Mouse (Mus musculus): ENCODE results near the gene Defb25.
"Not testable (repeated sequence)": the region's sequence is repeated elsewhere in the genome, so short reads cannot be mapped to it uniquely, and the experiment has no call there.

Defb25 gene

DNA sequence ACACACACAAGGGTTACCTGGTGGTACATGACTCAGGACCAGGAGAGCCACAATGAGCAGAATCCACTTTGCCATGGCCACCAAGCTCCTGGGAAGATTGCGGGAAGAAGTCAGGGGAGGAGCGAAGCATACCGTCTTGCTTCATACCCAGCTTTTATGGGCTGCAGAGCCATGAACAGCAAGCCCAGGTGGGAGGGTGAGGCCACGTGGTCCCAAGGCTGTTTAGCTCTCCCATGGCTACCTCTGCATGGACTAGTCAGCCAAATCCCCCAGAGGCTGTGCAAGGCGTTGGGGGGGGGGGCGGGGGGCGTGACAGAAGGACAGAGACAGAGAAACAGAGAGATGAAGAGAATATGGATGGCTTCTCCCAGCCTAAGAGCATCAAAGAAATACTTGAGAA lies at the start of gene Defb25:
Gene Defb25, minus strand, starts transcription at position 101 of the 400 bp plus-strand sequence.
- no peak for DNase-seq

DNA sequence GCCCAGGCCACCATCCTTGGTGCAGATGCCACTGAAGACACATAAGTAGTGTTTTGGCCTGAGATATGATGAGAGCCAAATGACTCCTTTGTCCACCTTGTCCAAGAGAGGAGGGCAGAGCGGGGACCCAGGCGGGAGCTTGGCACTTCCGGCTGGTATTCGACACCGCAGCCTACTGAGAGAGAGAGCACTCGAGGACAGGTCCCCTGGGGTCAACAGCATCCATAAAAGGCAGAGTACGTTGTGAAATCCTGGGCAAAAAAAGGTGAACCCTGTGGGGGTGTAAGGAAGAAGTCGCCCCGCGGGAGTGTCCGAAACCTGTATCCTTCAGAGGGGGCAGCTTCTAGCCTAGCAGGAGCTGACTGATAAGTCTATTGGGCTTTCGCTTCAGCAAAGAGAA lies 49.3 kb upstream of the Defb25 start:
- no peak for DNase-seq

GRCm38 (mm10) chr2:152671642-152671999 lies 48.8 kb upstream of the Defb25 start:
- DNase-seq = no peak

GRCm38 (mm10) chr2:152670983-152671641 lies 48.3 kb upstream of the Defb25 start:
- no peak for DNase-seq

GRCm38 (mm10) chr2:152669639-152670484 lies 47.0 kb upstream of the Defb25 start:
- DNase-seq = no peak

GRCm38 (mm10) chr2:152669256-152669638 lies 46.4 kb upstream of the Defb25 start, which contains the start of gene H13:
TSS of gene H13 (plus strand) at chr2:152669461.
- peak; percentile 92 for DNase-seq

- not testable (repeated sequence) for DNase-seq
Measured at GRCm38 (mm10) chr2:152666191-152666590, 43.3 kb upstream of the Defb25 start.

GRCm38 (mm10) chr2:152661163-152661562 lies 38.3 kb upstream of the Defb25 start:
- no peak for DNase-seq

DNA sequence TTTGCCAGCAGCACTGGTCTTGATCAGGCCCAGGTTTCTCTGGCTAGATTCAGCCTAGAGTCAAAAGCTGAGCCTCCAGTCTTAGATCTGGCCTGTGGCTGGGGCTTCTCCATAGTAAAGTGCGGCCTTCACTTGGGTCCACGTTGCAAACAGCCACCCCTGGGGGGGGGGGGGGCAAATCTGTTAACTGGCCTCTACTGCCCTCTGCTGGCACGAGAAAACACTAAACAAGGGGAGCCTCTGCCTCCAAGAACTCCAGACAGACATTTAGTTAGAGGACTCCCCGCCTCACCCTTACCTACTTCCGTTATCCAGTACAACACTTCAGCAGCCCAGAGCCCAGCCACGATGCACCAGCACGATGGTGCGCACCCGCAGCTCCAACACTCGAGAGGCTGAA lies 34.5 kb upstream of the Defb25 start:
- no peak for DNase-seq

DNA sequence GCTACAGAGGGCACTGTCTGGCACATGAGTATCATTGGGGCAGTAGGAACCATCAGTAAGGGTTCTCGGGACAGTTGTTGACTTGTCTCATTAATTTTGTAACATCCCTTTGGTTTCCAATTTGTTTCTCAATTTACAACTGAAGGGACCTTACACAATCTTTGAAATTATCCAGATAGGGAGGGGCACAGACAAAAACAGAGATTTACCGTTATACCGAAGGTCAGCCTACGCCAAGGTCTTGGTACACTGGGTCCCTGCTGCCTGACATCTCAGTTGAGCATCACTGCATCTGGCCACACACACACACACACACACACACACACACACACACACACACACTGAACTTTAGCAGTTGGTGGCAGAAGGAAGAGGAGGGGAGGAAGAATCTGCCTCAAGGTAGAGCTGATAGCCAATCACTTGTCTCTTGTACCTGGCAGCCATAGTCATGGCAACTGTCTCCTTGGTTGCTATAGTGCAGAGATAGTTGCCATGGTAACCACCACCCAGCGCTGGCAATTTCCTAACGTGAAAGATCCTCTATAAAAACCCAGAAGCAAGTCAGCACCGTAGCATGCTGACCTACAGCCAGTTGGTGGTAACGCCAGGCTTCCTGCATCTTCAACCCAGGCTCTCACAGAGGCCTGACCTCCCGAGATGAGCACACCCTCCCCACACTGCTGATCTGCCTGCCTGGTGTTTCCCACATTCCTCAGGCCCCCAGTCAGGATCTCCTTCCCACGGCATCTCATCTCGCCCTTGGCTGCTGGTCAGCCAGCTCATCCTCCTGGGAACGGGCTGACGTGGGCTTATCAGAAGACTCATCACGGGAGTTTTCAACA lies 31.2 kb upstream of the Defb25 start:
- peak; percentile 90 for DNase-seq

DNA sequence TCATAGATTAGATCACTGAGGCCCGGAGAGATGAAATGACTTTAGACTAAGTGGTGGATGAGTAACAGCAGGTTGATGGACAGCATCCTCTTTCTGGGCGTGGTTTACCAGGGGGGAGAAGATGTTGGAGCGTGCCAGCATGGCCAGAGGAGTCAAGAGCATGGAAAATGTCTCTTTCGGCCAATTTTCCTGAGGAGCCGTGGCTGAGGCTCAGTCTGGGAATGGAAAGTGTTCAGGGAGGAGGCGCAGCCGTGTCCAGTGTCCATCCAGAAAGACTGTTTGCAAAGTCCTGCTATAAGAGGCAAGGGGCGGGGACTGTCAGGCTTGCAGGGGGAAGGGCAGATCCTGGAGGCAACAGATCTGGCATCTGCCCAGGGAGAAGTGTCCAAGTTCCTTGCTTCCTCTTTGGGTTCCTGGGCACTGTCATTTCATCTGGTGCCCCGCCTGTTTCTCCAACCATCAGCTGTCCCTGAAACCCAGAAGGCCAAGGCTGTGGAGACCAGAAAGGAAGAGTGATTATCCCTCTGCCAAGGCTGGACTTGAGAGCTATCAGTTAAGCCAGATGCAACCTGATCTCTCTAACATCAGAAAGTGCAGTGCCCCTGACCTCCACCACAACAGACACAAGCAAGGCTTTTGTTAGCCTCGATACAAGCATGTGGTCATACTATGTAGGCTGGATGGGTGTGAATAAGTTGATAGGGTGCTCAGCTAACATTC lies 30.2 kb upstream of the Defb25 start:
- peak; percentile 32 for DNase-seq

DNA sequence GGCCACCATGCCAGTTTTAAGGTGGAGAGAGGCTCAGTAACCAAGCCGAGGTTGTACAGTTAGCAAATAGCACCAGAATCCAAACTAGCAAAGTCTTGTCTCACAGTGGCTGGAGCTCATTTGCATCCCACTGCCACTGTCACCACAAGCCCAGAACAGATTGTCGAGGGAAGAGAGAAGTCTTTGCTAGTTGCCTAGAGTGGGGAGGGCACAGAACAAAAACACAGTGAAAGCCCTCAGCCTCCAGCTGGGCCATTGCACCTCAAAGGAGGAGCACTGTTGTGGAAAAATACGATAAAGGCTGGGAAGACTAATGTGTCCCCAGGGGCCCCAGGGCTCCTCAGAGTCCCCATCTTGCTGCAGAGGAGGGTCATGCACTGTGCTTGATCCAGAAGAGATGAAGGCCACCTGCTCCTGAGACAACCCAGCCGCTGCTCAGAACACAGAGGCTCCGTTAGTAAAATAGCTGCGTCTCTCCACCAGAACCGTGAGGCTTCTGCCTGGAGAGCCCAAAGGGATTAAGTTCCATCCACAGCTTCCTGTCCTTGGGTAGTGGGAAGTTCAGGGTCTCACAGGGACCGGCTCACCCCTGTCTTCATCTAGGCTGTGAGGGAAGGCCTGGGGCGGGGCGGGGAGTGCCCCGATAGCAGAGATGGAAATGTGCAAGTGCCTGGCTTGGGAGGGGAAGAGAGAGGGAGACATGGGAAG lies 16.7 kb upstream of the Defb25 start:
- no peak for DNase-seq

DNA sequence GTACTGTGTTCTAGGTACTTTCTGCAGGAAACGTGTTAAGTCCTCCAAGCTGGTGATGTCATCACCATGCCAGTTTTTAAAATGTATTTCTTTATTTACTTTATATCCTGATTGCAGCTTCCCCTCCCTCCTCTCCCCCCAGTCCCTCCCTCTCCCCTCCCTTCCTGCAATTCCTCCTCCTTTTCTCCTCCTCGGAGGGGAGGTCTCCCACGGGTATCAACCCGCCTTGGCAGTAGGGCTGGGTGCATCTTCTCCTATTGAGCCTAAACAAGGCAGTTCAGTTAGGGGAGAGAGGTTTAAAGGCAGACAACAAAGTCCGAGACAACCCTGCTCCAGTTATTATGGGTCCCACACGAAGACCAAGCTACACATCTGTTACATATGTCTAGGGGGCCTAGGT lies 16.0 kb upstream of the Defb25 start:
- DNase-seq = no peak

DNA sequence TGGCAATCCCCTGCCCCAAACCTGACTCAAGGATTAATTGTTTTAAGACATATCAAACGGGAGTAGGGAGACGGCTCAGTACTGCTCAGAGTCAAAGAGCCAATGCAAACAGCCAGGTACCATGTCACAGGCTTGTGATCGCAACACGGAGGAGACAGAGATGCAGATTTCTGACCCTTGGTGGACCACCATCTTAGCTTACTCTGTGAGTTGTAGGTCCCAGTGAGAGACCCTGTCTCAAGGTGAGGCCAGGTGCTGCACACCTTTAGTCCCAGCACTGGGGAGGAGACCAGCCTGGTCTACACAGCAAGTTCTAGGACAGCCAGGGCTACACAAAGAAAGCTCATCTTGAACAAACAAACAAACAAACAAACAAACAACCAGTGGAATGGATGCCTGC lies 14.5 kb upstream of the Defb25 start:
- no peak for DNase-seq

DNA sequence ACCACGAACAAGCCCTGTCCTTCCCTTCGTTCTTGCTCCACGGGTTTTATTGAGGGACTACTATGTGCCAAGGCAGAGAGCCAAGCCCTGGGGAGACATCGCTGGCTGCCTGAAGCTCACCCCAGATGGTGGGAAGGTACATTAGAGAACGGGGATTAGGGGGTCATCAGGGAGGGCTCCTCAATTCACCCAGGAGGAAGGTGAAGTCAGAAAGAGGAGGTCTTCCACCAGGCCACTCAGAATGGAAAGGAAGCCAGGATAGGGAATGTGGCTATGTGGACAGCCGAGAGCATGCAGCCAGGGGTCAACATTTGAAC lies 14.1 kb upstream of the Defb25 start:
- DNase-seq = no peak

DNA sequence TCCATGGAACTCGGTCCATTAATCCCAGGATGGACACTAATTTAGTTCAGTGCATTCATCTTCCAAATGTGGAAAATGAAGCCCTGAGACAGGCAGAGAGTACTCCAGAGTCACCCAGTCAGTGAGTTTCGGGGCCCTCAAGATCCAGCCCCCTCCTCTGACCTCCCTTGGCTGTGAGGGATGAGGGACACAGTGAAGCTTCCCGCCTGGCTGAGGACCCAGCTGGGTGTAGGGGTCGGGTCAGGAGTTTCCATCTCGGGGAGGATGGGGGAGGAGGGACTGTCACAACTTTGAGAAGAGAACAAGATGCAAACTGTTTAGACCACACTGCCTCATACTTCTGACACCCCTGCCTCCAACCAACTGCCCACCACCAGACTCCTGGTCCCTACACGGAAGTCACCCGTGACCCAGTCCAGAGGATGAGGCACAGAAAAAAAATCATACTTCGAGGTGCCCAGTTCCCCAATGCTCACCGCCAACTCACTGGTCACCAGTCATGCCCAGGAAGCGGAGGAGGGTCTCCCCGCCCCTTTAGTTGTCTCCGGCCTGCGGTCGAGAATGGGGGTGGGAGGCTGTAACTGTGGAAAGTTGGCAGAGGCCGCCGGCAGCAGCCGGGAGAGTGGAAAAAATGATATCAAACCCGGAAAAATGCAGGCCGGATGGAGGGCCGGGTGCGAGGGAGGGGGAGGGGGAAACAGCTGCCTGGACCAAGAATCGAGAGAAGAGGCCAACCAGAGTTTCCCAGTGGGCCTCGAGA lies 13.6 kb upstream of the Defb25 start:
- peak; percentile 40 for DNase-seq

- DNase-seq = no peak
Measured at GRCm38 (mm10) chr2:152634311-152634710, 11.5 kb upstream of the Defb25 start.

DNA sequence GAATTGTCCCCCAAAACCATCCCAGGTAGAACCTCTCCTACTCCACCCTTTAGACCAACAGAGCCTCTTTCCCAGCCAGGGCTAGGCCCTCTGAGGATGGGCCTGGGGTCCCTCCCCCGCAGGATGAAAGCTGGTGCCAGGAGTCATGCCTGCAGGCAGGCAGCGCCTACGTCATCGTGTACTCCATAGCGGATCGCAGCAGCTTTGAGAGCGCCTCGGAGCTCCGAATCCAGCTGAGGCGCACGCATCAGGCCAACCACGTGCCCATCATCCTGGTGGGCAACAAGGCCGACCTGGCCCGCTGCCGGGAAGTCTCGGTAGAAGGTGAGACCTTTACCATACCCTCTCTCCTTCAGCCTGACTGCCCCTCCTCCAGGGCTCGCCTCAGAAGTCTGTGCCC lies 10.5 kb upstream of the Defb25 start:
- DNase-seq = no peak

DNA sequence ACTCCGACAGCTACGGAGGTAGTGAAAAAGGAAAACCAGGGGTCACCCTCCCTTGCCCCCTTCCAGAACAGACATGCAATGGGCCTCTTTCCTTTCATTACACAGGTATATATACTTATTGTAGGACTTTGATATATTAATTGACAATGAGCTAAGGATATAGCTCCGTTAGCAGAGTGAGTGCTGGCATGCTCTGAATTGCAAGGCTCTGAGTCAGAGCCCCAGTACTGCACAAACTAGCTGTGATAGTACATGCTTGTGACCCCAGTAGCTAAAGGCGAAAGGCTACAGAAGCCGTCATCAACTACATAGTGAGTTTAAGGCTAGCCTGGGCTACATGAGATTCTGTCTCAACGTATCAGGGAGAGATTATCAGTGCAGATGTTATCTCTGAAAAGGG lies 7.1 kb upstream of the Defb25 start:
- no peak for DNase-seq

- DNase-seq = no peak
Measured at GRCm38 (mm10) chr2:152629239-152629638, 6.4 kb upstream of the Defb25 start.

DNA sequence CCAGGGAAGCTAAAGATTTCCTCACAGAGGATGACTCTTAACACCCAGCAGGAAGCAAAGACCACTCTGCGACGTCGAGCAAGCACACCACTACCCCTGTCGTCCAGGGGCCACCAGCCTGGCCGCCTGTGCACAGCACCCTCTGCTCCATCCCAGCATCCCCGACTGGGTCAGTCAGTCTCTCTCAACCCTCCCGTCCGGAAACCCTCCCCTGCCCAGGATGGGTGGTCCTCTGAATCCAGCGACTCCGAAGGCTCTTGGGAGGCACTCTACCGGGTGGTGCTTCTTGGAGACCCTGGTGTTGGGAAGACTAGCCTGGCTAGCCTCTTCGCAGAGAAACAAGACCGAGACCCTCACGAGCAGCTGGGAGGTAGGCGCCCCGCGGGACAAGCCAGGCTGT lies 5.2 kb upstream of the Defb25 start:
- DNase-seq = no peak
